Mouse (Mus musculus): ENCODE measurements around the gene Kifap3.

DNA sequence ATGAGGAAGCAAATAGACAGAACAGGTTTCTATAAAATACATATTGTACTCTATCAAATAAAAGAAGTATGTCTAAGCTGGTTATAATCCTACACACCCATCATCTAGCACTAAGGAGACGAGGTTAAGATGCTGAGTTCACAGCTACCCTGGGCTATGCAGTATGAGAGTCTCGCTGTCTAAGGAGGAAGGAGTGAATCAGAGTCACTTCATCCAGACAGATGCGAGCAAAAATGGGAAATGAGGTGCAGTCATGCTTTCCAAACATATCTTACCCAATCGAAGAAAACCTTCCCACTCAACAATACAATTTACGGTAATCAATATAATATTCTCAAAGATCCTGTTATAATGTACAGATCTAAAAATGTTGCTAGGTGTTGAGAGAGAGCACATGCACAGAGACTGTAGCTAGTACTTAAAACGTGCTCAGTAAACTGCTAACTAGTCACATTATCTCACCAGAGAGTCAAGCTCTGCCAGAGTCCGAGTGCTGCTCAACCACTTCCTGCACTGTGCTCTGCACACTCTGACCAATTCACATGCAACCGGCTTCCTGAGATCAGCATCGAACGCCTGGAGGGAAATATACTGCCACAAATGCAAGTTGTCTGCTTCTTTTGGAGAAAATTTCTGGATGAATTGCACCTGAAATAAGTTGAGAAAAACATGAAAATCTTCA, 184.8 kb downstream of the Kifap3 start:
- TF ChIP-seq CTCF (conservative IDR thresholded peaks at IDR 0.05; ENCODE audit: low read length): no peak
- TF ChIP-seq NANOG (IDR thresholded peaks at IDR 0.05; ENCODE audit: borderline replicate concordance, low read length): no peak
- no peak for TF ChIP-seq POU5F1 (IDR thresholded peaks at IDR 0.05; ENCODE audit: borderline replicate concordance, low read length)

Measured in E14TG2a.4 (cell line).